Mouse (Mus musculus): Measurements from ENCODE around the gene Cplx2. TPM values are rescaled to one million over a fixed set of nuclear protein-coding genes. Genes with fewer than 3 reads are reported as not detected.

Cplx2 gene
- polyA plus RNA-seq, 1 experiment from 2014 or later = 4.0 TPM

GRCm38 (mm10) chr13:54389971-54390564 is 18.9 kb downstream of the Cplx2 start:
- WGBS = 50% methylated on average over 8 of the region's 8 CpGs
- no peak overlapping the region for H3K4me2 ChIP-seq (replicated peaks)
- no peak overlapping the region for H3K27ac ChIP-seq
- ATAC-seq (ENCODE audit: low FRiP score, low read depth) = no peak
- H3K27me3 ChIP-seq = 0 out of 2 replicates have a peak, but pooled peaks cover 3% of the 10 kb centered on the region
- H3K36me3 ChIP-seq = no peaks in the 10 kb centered on the region
- H3K9ac ChIP-seq = no peak overlapping the region
- H3K4me3 ChIP-seq = no peak overlapping the region
- no peaks in the 10 kb centered on the region for H3K9me3 ChIP-seq
- peaks cover 8% of the 10 kb centered on the region for H3K4me1 ChIP-seq

GRCm38 (mm10) chr13:54390565-54391013 is 19.4 kb downstream of the Cplx2 start:
- no peak overlapping the region for H3K4me2 ChIP-seq (replicated peaks)
- H3K4me3 ChIP-seq = no peak overlapping the region
- H3K9ac ChIP-seq = no peak overlapping the region
- no peaks in the 10 kb centered on the region for H3K9me3 ChIP-seq
- H3K36me3 ChIP-seq = no peaks in the 10 kb centered on the region
- no peaks in the 10 kb centered on the region for H3K27me3 ChIP-seq
- WGBS = 92% methylated on average over 7 of the region's 7 CpGs
- ATAC-seq (ENCODE audit: low FRiP score, low read depth) = no peak
- no peak overlapping the region for H3K27ac ChIP-seq
- H3K4me1 ChIP-seq = peaks cover 6% of the 10 kb centered on the region

DNA sequence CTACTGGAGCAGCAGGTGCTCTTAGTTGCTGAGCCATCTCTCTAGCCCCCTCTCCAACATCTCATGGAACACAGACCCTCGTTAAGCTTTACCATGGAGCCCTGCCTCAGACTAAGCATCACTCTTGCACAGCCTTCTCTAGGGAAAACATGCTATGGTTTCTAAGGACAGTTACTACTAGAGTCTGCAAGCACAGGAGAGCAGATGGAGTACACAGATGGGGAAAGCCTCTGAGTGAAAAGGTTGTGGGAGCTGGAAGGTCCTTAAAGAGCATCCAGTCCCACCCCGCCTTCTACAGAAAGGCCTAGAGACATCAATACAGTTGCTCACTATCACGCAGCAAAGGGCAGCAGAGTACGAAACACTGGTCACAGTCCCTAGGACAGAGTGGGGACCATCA is 20.2 kb downstream of the Cplx2 start:
- no peak for ATAC-seq (ENCODE audit: low FRiP score, low read depth)
- no peaks in the 10 kb centered on the region for H3K27me3 ChIP-seq
- H3K4me2 ChIP-seq (replicated peaks) = no peak overlapping the region
- WGBS = 90% methylated on average over 4 of the region's 4 CpGs
- peaks cover 6% of the 10 kb centered on the region for H3K4me1 ChIP-seq
- H3K4me3 ChIP-seq = no peak overlapping the region
- no peak overlapping the region for H3K9ac ChIP-seq
- no peak overlapping the region for H3K27ac ChIP-seq
- no peaks in the 10 kb centered on the region for H3K9me3 ChIP-seq
- no peaks in the 10 kb centered on the region for H3K36me3 ChIP-seq

DNA sequence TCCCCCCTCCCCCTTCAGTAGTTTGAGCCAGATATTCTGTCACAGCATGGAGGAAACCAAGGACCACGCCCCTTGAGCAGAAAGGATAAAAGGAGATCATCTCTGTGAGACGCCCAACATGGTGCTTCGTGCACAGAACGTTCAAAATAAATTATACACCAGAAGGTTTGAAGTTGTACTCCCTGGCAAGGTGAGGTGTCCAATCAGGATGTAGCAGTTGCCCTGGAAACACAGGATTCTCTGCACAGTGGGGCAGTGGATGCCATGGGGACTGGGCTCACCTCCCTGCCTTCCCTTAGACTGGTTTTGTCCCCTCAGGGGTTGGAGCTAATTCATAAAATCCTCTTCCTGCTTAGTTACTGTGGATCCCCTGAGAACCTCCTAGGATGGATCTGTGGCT is 25.9 kb downstream of the Cplx2 start:
- ATAC-seq (ENCODE audit: low FRiP score, low read depth) = no peak
- Histone ChIP-seq H3K9me3 (no peaks in the 10 kb centered on the region), H3K9ac (no peak overlapping the region), H3K4me3 (no peak overlapping the region), H3K4me1 (no peaks in the 10 kb centered on the region), H3K27me3 (no peaks in the 10 kb centered on the region), H3K36me3 (no peaks in the 10 kb centered on the region), H3K27ac (no peak overlapping the region), H3K4me2 (replicated peaks) (no peak overlapping the region)
- WGBS = 89% methylated on average over 4 of the region's 4 CpGs

GRCm38 (mm10) chr13:54400565-54401179 is 29.5 kb downstream of the Cplx2 start:
- Histone ChIP-seq H3K9ac (no peak overlapping the region), H3K36me3 (no peaks in the 10 kb centered on the region), H3K4me2 (replicated peaks) (no peak overlapping the region), H3K9me3 (no peaks in the 10 kb centered on the region; the same call in 1 of the 2 replicates), H3K27me3 (no peaks in the 10 kb centered on the region), H3K4me1 (peaks cover 23% of the 10 kb centered on the region), H3K27ac (no peak overlapping the region), H3K4me3 (no peak overlapping the region)
- no peak for ATAC-seq (ENCODE audit: low FRiP score, low read depth)
- 45% methylated on average over 7 of the region's 7 CpGs for WGBS

DNA sequence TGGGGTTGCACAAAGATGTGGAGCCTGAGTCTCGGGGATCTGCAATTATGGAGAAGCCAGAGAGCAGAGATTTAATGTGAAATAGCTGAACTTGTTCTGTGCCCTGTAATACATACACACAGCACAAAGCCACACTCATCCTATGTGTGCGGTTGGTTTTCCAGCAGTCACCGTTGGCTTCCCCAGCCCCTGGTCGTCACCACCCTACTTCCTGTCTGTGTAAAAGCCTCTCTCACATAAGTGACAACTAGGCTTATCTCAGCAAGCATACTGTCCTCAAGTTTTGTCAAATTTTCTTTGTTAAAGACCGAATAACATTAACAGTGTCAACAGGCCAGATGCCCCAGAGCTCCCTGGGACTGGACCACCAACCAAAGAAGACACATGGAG is 30.0 kb downstream of the Cplx2 start:
- H3K4me1 ChIP-seq = peaks cover 23% of the 10 kb centered on the region
- no peaks in the 10 kb centered on the region for H3K27me3 ChIP-seq
- H3K36me3 ChIP-seq = no peaks in the 10 kb centered on the region
- no peak overlapping the region for H3K4me3 ChIP-seq
- H3K9ac ChIP-seq = no peak overlapping the region
- no peaks in the 10 kb centered on the region; the same call in 1 of the 2 replicates for H3K9me3 ChIP-seq
- no peak overlapping the region for H3K27ac ChIP-seq
- H3K4me2 ChIP-seq (replicated peaks) = no peak overlapping the region
- ATAC-seq (ENCODE audit: low FRiP score, low read depth) = no peak
- 51% methylated on average over 5 of the region's 5 CpGs for whole genome bisulfite sequencing

GRCm38 (mm10) chr13:54402346-54402745 is 31.2 kb downstream of the Cplx2 start:
- Histone ChIP-seq H3K9me3 (no peaks in the 10 kb centered on the region; the same call in 1 of the 2 replicates), H3K9ac (no peak overlapping the region), H3K36me3 (no peaks in the 10 kb centered on the region), H3K27ac (peak overlapping the region; percentile 84; the same call in 1 of the 2 replicates), H3K4me2 (replicated peaks) (no peak overlapping the region), H3K4me1 (peaks cover 23% of the 10 kb centered on the region), H3K27me3 (no peaks in the 10 kb centered on the region), H3K4me3 (no peak overlapping the region)
- WGBS = 49% methylated on average over 4 of the region's 4 CpGs
- no peak for ATAC-seq (ENCODE audit: low FRiP score, low read depth)

- H3K4me1 ChIP-seq = peaks cover 23% of the 10 kb centered on the region
- no peaks in the 10 kb centered on the region; the same call in 1 of the 2 replicates for H3K9me3 ChIP-seq
- peak overlapping the region; percentile 40 for H3K4me2 ChIP-seq (replicated peaks)
- 36% methylated on average over 17 of the region's 17 CpGs for WGBS
- H3K27ac ChIP-seq = peak overlapping the region; percentile 84
- 0 out of 2 replicates have a peak overlapping the region, but pooled peaks have one; percentile 25 for H3K9ac ChIP-seq
- no peaks in the 10 kb centered on the region for H3K27me3 ChIP-seq
- H3K36me3 ChIP-seq = no peaks in the 10 kb centered on the region
- peak; percentile 54; the same call in 1 of the 2 replicates for ATAC-seq (ENCODE audit: low FRiP score, low read depth)
- H3K4me3 ChIP-seq = no peak overlapping the region
These were observed 32.3 kb downstream of the Cplx2 start for GRCm38 (mm10) chr13:54403224-54404070.

DNA sequence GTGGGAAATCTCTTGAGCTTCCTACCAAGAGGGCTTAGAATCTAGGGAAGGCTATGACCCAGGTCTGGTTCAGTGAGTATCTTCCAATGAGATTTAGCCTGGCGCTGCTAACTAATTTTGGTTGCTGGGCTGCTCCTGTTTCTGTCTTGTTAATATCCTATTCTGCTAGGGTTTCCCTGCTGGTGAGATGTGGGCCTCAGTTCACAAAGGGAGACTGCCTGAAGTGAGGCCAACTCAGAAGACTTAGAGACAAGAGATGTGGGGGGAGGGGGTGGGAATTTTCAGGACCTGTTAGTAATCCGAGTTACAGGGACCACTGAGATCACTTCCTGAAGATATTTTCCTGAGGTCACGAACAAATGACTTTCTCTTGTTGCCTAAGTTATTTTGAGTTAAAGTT is 33.1 kb downstream of the Cplx2 start:
- no peak overlapping the region for H3K4me3 ChIP-seq
- H3K27me3 ChIP-seq = no peaks in the 10 kb centered on the region
- no peaks in the 10 kb centered on the region; the same call in 1 of the 2 replicates for H3K9me3 ChIP-seq
- no peaks in the 10 kb centered on the region for H3K36me3 ChIP-seq
- peak overlapping the region; percentile 58 for H3K27ac ChIP-seq
- WGBS = 43% methylated on average over 3 of the region's 3 CpGs
- H3K4me2 ChIP-seq (replicated peaks) = peak overlapping the region; percentile 40
- peaks cover 23% of the 10 kb centered on the region for H3K4me1 ChIP-seq
- no peak for ATAC-seq (ENCODE audit: low FRiP score, low read depth)
- no peak overlapping the region for H3K9ac ChIP-seq

DNA sequence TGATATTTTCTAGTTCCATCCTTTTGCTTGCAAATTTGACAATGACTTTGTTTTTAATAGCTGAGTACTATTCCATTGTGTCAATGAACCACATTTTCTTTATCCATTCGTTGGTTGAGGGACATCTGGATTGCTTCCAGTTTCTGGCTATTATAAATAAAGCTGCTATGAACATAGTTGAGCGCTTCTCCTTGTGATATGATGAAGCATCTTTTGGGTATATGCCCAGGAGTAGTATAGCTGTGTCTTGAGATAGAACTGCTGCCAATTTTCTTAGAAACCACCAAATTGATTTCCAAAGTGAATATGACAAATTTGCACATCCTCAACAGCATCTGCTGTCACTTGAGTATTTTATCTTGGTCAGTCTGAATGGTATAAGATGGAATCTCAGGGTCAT is 34.7 kb downstream of the Cplx2 start:
- Histone ChIP-seq H3K9ac (no peak overlapping the region), H3K9me3 (no peaks in the 10 kb centered on the region; the same call in 1 of the 2 replicates), H3K4me3 (no peak overlapping the region), H3K4me2 (replicated peaks) (no peak overlapping the region), H3K36me3 (no peaks in the 10 kb centered on the region), H3K4me1 (peaks cover 23% of the 10 kb centered on the region), H3K27me3 (no peaks in the 10 kb centered on the region), H3K27ac (no peak overlapping the region)
- no peak for ATAC-seq (ENCODE audit: low FRiP score, low read depth)
- 80% methylated on average over 2 of the region's 2 CpGs for WGBS

DNA sequence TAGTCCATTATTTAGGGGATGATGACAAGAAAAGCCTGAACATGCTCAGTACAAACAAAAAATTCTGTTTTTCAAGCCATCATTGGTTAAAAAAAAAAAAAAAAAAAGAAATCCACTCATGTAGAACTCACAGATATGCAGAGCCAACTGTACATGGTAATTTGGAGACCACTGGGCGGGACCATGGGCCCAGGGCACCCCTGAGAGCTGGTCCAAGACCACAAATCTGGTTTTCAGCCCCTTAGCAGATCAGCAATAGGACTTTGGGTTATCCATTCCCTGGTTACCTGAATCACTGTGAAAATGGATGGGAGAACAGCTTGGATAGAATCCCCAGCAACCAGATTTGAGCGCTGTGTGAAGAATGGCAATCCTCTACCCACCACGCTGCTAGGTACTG is 40.5 kb downstream of the Cplx2 start:
- ATAC-seq (ENCODE audit: low FRiP score, low read depth) = no peak
- no peaks in the 10 kb centered on the region for H3K36me3 ChIP-seq
- H3K4me1 ChIP-seq = no peaks in the 10 kb centered on the region
- H3K27ac ChIP-seq = no peak overlapping the region
- no peaks in the 10 kb centered on the region for H3K27me3 ChIP-seq
- no peak overlapping the region for H3K4me3 ChIP-seq
- no peak overlapping the region for H3K9ac ChIP-seq
- no peaks in the 10 kb centered on the region; the same call in 1 of the 2 replicates for H3K9me3 ChIP-seq
- no peak overlapping the region for H3K4me2 ChIP-seq (replicated peaks)
- WGBS = 80% methylated on average over 3 of the region's 3 CpGs

DNA sequence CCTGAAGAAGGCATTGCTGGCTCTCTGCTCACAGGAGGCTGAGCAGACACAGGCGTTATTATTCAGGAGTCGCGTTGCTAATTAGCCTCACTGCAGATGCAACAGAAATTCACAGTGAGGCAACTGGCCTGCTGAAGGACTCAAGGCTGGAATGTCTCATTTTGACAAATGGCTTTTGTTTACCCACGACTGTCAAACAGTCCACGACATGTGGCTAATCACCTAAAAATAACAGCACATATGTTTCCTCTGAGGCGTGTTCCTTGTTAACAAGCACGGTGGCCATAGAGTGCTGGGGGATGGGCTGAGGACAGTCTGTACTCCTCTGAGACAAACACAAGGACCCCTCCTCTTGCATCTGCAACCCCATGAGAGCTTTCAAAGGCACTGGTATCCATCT is 41.1 kb downstream of the Cplx2 start:
- no peak overlapping the region for H3K9ac ChIP-seq
- no peaks in the 10 kb centered on the region for H3K36me3 ChIP-seq
- no peak overlapping the region for H3K27ac ChIP-seq
- ATAC-seq (ENCODE audit: low FRiP score, low read depth) = no peak
- no peaks in the 10 kb centered on the region for H3K9me3 ChIP-seq
- no peak overlapping the region for H3K4me2 ChIP-seq (replicated peaks)
- WGBS = 14% methylated on average over 7 of the region's 7 CpGs
- no peaks in the 10 kb centered on the region for H3K27me3 ChIP-seq
- H3K4me1 ChIP-seq = no peaks in the 10 kb centered on the region
- H3K4me3 ChIP-seq = no peak overlapping the region
